Mouse (Mus musculus) monocyte, adult 2 months (primary cell): Measurements from ENCODE around the gene Nmur1.
"Not testable (repeated sequence)": the region's sequence is repeated elsewhere in the genome, so short reads cannot be mapped to it uniquely, and the experiment has no call there.

ENCODE experiments used
- DNase-seq, 2 experiments: peaks; one replicate each; pipeline ENCODE4 v3.0.0; 2022; ENCODE audit warnings: low spot score in 2 of 2, low read depth in 1 of 2

Nmur1 gene

DNA sequence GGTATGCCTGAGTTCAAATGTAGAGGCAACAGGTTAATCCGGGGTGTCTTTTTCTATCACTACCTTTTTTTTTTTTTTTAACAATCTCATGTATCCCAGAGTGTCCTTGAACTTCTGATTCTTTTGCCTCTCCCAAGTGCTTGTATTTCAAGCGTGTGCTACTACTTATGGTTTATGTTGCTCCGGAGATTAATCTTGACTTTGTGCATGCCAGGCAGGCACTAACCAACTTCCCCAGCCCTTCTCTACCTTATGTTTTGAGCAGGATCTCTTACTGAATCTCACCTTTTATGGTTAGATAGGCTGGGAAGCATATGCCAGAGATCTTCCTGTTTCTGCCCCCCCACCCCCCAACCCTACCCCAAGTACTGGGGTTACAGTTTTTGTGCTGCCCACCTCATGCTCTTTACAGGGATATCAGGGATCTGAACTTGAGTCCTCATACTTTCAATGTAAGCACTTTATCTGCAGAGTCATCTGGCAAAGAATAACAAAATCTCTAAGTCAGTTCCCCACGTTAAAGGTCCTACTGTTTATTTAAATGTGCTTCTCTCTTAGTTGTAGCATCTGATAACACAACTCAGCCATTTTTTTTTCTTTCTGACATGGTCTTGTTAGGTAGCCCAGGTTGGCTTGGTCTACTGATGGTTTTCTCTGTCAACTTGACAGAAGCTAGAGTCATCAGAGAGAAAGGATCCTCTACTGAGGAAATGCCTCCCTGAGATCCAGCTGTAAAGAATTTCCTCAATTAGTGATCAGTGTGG is 64.0 kb downstream of the Nmur1 start:
- DNase-seq, result no peak

DNA sequence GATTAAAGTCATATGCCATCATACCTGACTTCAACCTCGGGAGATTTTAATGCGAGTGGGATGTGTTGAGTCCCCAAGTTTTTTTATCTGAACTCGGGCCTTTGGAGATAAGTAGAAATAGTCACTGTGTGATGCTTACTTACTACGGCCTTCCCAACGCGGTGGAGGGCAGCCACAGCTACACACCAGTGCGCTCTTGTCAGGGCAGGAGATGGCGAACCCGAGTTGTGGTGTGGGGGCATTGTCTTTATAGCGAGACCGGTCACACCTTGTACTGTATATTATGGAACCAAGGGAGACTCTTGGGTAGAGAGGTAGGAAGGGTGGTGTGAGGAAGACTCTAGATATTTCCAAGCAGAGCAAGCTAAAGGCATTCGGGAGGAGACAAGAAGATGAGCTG is 65.6 kb downstream of the Nmur1 start:
- DNase-seq, result no peak

DNA sequence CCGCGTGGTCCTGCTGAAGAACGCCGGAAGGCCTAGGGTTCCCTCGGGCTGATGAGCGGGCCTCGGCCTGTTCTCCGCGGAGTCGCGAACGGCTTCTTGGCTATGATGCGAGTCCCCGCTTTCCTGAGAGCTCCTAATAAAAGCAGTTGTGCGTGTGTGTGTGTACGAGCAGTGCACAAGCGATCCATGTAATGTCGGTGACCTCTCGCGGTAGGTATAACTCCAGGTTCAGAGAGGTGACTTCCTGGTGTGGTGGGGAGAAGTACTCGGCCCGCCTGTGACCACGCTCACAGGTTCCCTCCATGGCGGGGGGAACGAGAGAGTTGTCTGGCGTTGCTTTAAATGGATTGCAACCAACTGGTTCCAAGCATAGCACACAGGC is 66.2 kb downstream of the Nmur1 start:
- no peak for DNase-seq

GRCm38 (mm10) chr1:86358906-86359797 is 66.9 kb downstream of the Nmur1 start, which contains the start of gene Ncl:
Gene Ncl, minus strand, starts transcription at chr1:86359400.
- DNase-seq, result peak; percentile 94 to 97

GRCm38 (mm10) chr1:86358229-86358905 is 67.7 kb downstream of the Nmur1 start:
- DNase-seq, result no peak

DNA sequence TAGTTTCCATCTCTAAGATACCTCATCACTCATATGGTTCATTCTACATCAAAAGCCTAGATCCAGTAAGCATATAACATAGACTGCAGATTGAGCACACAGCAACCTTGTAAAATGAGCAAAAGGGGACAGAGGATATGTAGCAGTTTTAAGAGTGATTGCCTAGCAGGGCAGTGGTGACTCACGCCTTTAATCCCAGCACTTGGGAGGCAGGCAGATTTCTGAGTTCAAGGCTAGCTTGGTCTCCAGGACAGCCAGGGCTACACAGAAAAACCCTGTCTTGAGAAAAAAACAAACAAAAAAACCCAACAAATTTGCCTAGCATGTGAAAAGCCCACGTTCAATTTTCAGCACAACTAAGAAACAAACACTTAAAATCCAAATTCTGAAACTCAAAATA is 71.8 kb downstream of the Nmur1 start:
- DNase-seq, result no peak

GRCm38 (mm10) chr1:86350576-86350975 is 75.5 kb downstream of the Nmur1 start:
- DNase-seq, result no peak

- no peak for DNase-seq
Measured at GRCm38 (mm10) chr1:86349696-86350095, 76.3 kb downstream of the Nmur1 start.

DNA sequence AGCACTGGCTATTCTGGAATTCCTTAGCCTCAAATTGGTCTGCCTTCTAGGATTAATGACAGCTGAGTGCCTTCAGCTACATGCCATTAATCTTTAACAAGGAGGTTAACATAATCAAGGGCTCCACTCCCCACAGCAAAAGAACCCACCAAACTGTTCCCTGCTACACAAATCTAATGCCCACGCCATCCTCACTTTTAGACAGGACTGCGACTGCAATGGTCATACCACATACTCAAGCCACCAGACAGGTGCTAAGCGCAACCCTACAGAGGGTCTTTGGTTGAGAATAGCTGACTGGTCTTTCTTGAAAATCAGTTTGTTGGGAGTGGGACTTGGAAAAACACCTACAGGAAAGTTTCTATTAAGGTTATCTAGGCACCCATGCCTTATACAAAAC is 76.8 kb downstream of the Nmur1 start:
- no peak for DNase-seq

DNA sequence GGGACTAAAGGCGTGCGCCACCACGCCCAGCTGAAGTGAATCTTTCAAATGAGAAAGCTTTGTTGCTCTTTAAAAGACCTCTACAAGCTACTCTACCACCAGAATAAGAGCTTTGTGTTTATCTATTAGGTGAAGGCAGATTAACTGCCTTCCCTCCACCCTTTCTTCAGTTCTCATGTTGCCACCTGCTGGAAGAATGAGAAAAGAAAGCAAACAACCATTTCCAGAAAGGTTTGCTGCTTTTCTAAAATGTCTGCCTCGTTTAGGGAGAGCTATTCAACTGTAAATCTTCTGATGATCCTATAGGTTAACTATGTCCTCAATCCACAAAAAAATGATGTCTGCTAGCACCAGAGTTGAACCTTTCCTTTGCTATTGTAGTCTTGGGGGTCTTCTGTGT is 77.2 kb downstream of the Nmur1 start:
- no peak for DNase-seq

DNA sequence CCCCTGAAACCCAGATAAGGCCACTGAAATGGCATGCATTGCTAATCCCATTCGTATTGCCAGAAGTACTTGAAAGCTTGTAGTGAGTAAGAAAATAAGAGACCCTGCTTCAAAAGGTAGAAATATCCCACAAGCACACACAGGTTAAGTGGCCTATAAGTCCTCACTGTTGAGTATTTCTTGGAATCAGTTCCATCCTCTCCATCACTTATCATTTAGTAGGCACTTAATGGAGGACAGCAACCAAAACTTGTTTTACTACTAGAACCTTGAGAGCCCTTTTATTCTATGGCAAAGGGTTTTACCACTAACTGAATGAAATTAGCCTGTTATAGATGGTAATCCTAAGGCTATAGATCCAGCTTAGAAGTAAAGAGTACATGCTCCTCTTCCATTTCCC is 77.9 kb downstream of the Nmur1 start:
- no peak for DNase-seq

- DNase-seq, result no peak
Measured at GRCm38 (mm10) chr1:86347716-86348045, 78.3 kb downstream of the Nmur1 start.

DNA sequence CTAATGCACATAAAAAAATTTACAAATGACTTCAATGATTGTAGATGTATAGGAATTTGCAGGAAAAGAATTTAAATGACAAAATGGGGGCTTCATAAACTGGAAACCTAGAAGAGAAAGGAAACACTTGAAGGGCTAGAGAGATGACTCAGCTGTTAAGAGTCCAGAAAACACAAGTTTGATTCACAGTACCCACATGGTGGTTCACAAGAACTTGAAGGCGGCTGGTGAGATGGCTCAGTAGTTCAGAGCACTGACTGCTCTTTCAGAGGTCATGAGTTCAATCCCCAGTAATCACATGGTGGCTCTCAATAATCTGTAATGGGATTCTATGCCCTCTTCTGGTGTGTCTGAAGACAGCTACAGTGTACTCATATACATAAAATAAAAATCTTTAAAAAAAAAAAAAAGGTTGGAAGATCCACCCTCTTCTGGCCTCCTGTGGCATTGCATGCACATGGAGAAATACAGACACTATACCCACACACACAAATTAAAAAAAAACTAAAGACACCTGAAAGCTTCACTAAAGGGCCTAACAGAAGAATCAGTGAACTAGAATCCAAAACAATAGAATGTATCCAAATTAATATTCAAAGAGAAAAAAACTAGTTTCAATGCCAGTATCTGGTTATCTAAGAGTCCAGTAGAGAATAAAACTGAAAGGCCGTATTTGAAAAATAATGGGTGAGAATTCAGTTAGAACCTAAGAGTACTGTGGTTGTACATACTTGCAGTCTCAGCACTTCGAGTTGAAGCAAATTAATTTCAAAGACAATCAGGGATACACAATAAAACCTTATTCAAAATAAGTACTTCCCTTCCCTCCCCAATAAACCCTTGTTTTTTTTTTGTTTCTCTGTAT is 78.9 kb downstream of the Nmur1 start:
- DNase-seq, result no peak

DNA sequence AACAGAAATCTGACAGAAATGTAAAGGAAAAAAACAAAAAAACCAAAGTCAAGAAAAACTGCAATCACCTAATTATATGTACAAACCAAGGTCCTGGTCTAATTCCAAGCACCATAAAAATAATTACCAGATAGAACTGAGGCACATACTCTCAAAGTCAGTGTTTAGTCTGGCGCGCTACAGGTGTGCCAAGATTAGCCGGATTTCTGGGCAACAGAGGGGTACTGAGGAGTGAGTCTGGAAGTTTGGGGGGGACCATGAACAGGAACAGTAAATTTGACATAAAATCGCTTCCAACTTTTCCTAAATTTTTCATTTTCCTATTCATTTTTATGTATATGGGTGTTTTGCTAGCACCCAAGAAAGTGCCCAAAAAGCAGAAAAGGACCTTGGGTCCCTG is 80.1 kb downstream of the Nmur1 start:
- no peak for DNase-seq

DNA sequence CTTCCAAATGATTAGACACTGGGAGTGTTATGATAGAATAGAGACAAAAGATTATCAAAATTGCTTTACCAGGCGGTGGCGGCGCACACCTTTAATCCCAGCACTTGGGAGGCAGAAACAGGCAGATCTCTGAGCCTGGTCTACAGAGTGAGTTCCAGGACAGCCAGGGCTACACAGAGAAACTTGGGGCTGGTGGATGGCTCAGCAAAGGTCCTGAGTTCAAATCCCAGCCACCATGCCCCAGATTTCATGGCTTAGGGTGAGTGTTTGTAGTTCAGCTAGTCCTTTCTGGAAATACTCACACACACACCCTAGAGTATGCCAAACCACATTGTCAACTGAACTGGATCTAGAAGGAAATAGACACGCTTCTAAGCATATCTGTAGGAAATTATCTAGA is 81.0 kb downstream of the Nmur1 start:
- no peak for DNase-seq

GRCm38 (mm10) chr1:86343969-86344861 is 81.8 kb downstream of the Nmur1 start:
- DNase-seq, result peak in 1 of 2 experiments; percentile 21

DNA sequence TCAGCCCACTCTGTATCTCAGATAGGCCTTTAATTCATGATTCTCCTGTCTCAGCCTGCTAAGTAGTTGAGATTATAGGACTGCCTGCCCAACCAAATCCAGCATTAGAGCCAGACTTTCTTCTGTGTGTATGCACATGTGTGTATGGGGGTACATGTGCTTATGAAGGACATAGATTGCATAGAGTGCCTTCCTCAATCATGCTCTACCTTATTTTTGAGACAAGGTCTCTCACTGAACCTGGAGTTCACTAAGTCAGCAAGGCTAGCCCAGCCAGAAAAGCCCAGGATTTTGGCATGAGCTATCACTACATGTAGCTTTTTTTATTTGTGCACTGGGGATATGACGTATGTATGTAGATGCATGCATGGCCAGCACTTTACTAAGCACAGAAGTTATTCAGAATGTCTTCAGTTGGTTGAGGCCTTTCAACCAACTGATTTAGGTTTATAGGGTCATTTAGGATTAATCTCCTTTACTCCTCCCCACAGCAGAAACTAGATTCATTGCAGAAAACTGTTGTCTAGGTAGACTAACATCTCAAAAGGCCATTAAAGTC is 82.9 kb downstream of the Nmur1 start:
- DNase-seq, result no peak

GRCm38 (mm10) chr1:86342371-86342770 is 83.7 kb downstream of the Nmur1 start:
- no peak for DNase-seq

DNA sequence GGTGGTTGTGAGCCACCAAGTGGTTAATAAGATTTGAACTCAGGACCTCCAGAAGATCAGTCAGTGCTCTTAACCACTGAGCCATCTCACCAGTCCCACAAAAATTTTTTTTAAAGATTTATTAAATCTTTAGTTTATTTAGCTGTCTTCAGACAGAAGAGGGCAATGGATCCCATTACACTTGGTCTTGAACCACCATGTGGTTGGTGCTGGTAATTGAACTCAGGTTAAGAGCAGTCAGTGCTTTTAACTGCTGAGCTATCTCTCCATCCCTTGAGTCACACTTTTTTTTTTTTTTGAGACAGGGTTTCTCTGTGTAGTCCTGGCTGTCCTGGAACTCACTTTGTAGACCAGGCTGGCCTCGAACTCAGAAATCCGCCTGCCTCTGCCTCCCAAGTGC is 84.9 kb downstream of the Nmur1 start:
- DNase-seq, result not testable (repeated sequence)
